Mouse (Mus musculus) midbrain, embryonic 13.5 days (tissue): ENCODE measurements at regions not wholly inside any gene's neighbourhood (a gene's known extent, or its start where the extent isn't known, plus 50 kb on each side); places are given as distances from the start of the nearest gene placed in this dataset.

Experiments used
- ATAC-seq: fragments of 200-750 bp; cut with Nextera tagmentation; 2 replicates; pipeline ENCODE4 v1.8.0; 2017; ENCODE audit warnings: mild to moderate bottlenecking, moderate TSS enrichment, moderate library complexity
- H3K27ac ChIP-seq: fragments of 300-500 bp; sonication (generic); 2 replicates; pipeline ENCODE4 v1.5.1; 2015; ENCODE audit warnings: inconsistent platforms, mild to moderate bottlenecking, moderate library complexity
- H3K27me3 ChIP-seq: fragments of 300-500 bp; sonication (generic); 2 replicates; pipeline ENCODE4 v1.6.1; 2015; ENCODE audit warnings: mild to moderate bottlenecking, inconsistent platforms
- H3K36me3 ChIP-seq: fragments of 300-500 bp; sonication (generic); 2 replicates; pipeline ENCODE4 v1.6.1; 2015; ENCODE audit warnings: mild to moderate bottlenecking, inconsistent platforms
- H3K4me1 ChIP-seq: fragments of 300-500 bp; sonication (generic); replicated peaks from 2 replicates; pipeline ENCODE4 v1.6.1; 2015; ENCODE audit warnings: inconsistent platforms
- H3K4me2 ChIP-seq: fragments of 300-500 bp; sonication (generic); replicated peaks from 2 replicates; pipeline ENCODE4 v1.6.1; 2015; ENCODE audit warnings: moderate library complexity, mild to moderate bottlenecking, inconsistent platforms
- H3K4me3 ChIP-seq: fragments of 300-500 bp; sonication (generic); replicated peaks from 2 replicates; pipeline ENCODE4 v1.5.1; 2015; ENCODE audit warnings: mild to moderate bottlenecking, inconsistent platforms
- H3K9ac ChIP-seq: fragments of 300-500 bp; sonication (generic); replicated peaks from 2 replicates; pipeline ENCODE4 v1.6.1; 2015; ENCODE audit warnings: mild to moderate bottlenecking, inconsistent platforms
- H3K9me3 ChIP-seq: fragments of 300-500 bp; sonication (generic); 2 replicates; pipeline ENCODE4 v1.6.1; 2016; ENCODE audit warnings: mild to moderate bottlenecking, inconsistent platforms
- WGBS: fragments of 180-500 bp; shearing (Covaris S2); methylation state at CpG from one replicate; pipeline ENCODE4 v1.1.7; 2015; 5-methylcytosine and 5-hydroxymethylcytosine counted together

DNA sequence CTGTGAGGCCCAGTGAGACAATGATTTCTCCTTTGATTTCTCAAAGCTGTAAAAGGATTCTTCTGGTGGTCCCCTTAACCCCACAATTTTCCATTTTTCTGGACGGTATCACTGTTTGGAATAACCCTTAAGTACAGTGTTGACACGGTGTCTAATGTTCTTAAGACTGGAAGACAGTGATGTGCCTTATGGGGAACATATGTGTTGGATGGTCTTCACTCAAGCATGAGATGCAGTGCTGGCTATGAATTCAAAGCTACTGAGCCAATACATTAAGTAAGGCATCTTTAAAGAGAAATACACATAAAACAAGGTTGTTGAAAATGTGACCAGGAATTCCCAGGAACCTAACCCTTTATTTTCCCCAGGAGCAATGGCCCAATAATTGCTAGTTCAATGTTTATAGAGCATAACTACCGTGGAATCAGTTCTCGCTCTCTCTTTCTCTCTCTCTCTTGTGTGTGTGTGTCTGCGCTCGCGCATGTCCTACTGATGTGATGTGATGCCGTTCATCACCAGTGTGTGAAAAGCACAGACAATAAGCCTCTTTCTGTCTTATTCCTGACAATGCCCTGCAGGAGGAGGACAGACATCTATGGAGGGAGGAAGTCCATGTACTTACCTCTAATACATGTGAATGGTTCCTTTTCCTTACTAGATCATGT lies 125.4 kb upstream of the Peli1 start:
- H3K4me1 ChIP-seq = peaks cover 12% of the 10 kb centered on the region
- H3K4me2 ChIP-seq = no peak overlapping the region
- 0 out of 2 replicates have a peak, but pooled peaks cover 3% of the 10 kb centered on the region for H3K9me3 ChIP-seq
- H3K27ac ChIP-seq = no peak overlapping the region
- no peak overlapping the region for H3K9ac ChIP-seq
- no peaks in the 10 kb centered on the region for H3K27me3 ChIP-seq
- 82% methylated on average over 8 of the region's 8 CpGs for WGBS
- ATAC-seq = no peak
- no peaks in the 10 kb centered on the region for H3K36me3 ChIP-seq
- no peak overlapping the region for H3K4me3 ChIP-seq

DNA sequence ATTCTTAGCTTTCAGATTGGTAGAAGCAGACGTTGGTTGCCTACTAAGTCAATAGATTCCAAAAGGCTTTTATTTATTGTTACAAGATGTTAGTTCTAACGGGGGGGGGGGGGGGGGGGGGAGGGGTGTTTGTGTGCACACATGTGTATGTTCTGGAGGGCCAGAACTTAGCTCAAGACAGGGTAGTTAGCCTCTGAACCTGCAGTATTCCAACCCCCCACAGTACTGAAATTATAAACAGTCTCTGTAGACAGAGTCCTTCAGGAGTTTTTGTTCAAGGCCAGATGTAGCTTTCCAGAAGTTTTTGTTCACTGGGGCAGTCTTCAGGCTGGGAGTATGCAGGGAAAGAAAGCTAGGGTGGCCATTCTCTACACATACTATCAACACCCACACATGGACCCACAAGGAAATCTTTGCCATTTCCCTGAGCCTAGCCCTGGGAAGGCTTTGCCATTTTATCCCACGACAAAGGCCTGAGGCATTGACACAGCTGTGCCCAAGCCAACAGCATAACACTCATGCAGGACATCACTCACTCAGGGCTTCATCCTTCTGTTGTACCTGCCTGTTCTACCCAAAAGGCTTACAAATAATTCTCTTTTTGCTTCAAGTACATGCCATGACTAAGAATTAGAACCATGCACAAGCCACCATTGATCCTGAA lies 123.6 kb upstream of the Peli1 start:
- Histone ChIP-seq H3K9ac (no peak overlapping the region), H3K27ac (peak overlapping the region; percentile 51), H3K4me1 (peaks cover 12% of the 10 kb centered on the region), H3K9me3 (0 out of 2 replicates have a peak, but pooled peaks cover 3% of the 10 kb centered on the region), H3K36me3 (no peaks in the 10 kb centered on the region), H3K27me3 (no peaks in the 10 kb centered on the region), H3K4me3 (no peak overlapping the region), H3K4me2 (no peak overlapping the region)
- peak; percentile 58; the same call in 1 of the 2 replicates for ATAC-seq
- WGBS = 22% methylated on average over 2 of the region's 3 CpGs

DNA sequence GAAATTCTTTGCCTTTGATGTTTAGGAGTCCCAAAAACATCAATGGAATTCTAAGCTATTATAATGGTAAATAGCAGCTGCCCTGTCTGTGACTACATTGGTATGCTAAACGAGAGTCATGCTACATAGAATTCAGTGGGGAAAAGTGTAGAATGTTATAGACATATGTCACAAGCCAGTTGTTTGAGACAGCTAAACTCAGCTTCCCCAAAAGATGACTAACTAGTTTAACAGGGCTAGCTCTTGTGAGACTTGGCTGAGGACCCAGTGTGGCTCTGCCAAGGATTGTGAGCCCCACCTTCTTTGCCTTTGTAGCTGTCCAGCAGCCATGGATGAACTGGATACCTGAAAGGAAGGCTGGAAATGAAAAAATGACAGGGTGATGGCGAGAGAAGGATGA lies 122.8 kb upstream of the Peli1 start:
- 0 out of 2 replicates have a peak, but pooled peaks cover 3% of the 10 kb centered on the region for H3K9me3 ChIP-seq
- H3K4me3 ChIP-seq = no peak overlapping the region
- 19% methylated on average over 2 of the region's 2 CpGs for WGBS
- peaks cover 12% of the 10 kb centered on the region for H3K4me1 ChIP-seq
- no peaks in the 10 kb centered on the region for H3K27me3 ChIP-seq
- H3K9ac ChIP-seq = no peak overlapping the region
- peak; percentile 75; the same call in 1 of the 2 replicates for ATAC-seq
- no peaks in the 10 kb centered on the region for H3K36me3 ChIP-seq
- peak overlapping the region; percentile 54 for H3K27ac ChIP-seq
- H3K4me2 ChIP-seq = no peak overlapping the region

DNA sequence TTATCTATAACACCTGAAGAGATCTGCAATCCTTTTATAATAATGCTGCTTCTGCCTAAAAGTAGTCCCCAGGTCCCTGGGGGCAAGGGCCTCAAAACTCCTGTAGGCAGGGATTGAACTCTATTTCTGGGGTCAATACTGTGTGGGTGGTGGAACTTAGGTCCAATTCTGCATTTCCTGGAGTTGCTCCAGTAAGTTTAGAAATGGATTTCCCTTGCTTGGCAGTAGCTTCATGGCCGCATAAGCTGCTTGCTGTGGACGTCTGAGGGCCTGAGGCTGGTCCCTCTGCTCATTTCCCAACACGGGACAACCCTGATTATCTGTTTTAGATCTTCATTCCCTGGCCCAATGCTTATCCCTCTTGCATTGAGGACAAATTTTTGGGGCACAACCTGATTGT lies 118.0 kb upstream of the Peli1 start:
- Histone ChIP-seq H3K27me3 (no peaks in the 10 kb centered on the region), H3K36me3 (no peaks in the 10 kb centered on the region), H3K27ac (no peak overlapping the region), H3K4me1 (peaks cover 6% of the 10 kb centered on the region), H3K4me2 (no peak overlapping the region), H3K9ac (no peak overlapping the region), H3K4me3 (no peak overlapping the region), H3K9me3 (0 out of 2 replicates have a peak, but pooled peaks cover 3% of the 10 kb centered on the region)
- 74% methylated on average over 3 of the region's 3 CpGs for WGBS
- ATAC-seq = no peak

DNA sequence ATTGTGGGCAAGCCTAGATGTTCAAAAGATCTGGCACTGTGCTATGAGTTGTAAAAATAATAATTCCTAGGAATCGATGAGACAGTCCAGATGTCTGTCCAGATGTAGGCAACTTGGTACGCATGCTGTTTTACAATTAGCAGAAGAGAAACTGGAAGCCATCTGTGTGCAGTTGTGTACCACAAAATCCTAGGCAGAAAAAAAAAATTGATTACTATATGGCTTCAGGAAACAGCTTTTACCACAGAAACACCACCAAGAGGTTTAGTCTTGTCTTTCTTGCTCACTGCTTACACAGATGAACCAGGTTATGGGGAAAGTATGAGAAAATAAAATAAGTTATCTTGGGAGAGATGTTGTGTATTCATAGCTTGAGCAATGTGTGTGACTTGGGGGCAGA lies 109.5 kb upstream of the Peli1 start:
- Histone ChIP-seq H3K36me3 (no peaks in the 10 kb centered on the region), H3K27me3 (no peaks in the 10 kb centered on the region), H3K9me3 (no peaks in the 10 kb centered on the region), H3K4me1 (peaks cover 7% of the 10 kb centered on the region; the same call in 1 of the 2 replicates), H3K4me3 (no peak overlapping the region), H3K9ac (no peak overlapping the region), H3K27ac (no peak overlapping the region), H3K4me2 (no peak overlapping the region)
- ATAC-seq = no peak
- 97% methylated on average over 2 of the region's 2 CpGs for WGBS

DNA sequence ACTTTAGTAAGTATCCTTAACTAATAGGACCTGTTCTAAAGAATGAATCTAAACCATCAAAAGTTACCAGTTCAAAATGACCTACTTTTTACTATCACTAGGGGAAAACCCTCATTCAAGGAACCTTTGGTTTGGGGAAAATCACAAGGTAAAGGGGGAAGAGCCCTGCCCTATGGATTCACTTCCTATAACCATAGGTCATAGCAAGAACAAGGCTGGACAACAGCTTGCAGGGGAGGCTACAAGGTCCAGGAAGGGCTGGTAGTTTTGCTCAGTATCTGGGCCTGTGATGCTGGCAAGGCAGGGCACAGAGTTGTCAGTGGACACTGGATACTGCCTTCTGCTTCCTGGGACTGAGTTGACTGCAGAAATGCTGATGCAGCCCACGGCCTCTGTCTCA lies 109.1 kb upstream of the Peli1 start:
- H3K4me2 ChIP-seq = no peak overlapping the region
- H3K9ac ChIP-seq = no peak overlapping the region
- no peak for ATAC-seq
- H3K4me3 ChIP-seq = no peak overlapping the region
- H3K36me3 ChIP-seq = no peaks in the 10 kb centered on the region
- WGBS = 94% methylated on average over 1 of the region's 1 CpGs
- H3K27me3 ChIP-seq = no peaks in the 10 kb centered on the region
- no peak overlapping the region for H3K27ac ChIP-seq
- H3K4me1 ChIP-seq = peaks cover 11% of the 10 kb centered on the region
- H3K9me3 ChIP-seq = no peaks in the 10 kb centered on the region

DNA sequence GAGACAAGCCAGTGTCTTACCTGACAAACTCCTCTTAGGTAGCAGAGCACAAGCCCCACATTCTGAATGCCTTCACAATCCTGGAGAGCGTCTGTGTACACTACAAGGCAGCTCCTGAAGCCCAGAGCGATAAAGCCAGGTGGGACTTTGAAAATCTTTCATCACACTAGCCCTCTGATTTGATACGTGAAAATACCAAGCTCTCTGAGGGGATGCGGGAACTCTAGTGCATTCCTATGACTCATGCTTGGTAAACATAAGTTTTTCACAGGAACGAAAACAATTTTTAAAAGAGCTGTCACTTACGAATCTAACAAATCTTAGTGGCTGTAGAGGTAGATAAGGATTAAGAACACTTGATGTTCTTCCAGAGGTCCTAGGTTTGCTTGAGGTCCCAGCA lies 108.6 kb upstream of the Peli1 start:
- H3K27ac ChIP-seq = no peak overlapping the region
- no peak overlapping the region for H3K9ac ChIP-seq
- 87% methylated on average over 6 of the region's 6 CpGs for WGBS
- ATAC-seq = no peak
- H3K36me3 ChIP-seq = no peaks in the 10 kb centered on the region
- peaks cover 15% of the 10 kb centered on the region for H3K4me1 ChIP-seq
- H3K9me3 ChIP-seq = no peaks in the 10 kb centered on the region
- H3K27me3 ChIP-seq = no peaks in the 10 kb centered on the region
- H3K4me3 ChIP-seq = no peak overlapping the region
- no peak overlapping the region for H3K4me2 ChIP-seq

DNA sequence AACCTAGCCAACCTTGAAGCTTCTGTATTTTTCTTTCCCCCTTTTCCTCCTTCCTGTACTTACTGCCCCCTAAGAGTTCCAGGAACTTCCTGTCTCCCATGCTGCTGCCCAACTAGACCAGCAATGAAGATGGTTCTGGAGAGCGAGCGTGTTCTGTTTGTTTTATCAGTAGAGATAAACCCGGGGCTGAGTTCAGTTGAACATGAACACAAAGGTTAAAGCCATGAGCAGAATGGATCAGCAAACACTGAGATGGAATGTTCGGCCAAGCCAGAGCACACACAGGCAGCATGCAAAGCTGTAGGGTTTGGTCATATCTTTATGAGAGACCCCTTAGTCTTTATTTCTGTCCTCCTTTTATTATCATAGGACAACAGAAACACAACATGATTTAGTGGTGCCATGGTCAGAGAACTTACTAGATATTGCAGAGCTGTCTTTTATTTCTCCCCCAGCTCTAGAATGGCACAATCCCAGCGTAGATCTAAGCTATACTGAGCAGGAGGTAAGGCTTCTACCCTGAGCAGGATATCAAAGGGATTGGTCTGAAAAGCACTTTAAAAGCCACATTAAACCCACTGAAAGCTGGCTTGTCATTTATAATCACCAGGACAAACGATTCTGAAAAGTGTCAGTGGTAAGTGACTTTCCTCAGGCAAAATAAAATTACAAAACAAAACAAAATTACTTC lies 105.9 kb upstream of the Peli1 start:
- Histone ChIP-seq H3K27me3 (no peaks in the 10 kb centered on the region), H3K27ac (no peak overlapping the region), H3K4me2 (no peak overlapping the region), H3K36me3 (no peaks in the 10 kb centered on the region), H3K4me3 (no peak overlapping the region), H3K4me1 (peaks cover 26% of the 10 kb centered on the region), H3K9me3 (no peaks in the 10 kb centered on the region), H3K9ac (no peak overlapping the region)
- no peak for ATAC-seq
- WGBS = 54% methylated on average over 6 of the region's 6 CpGs

DNA sequence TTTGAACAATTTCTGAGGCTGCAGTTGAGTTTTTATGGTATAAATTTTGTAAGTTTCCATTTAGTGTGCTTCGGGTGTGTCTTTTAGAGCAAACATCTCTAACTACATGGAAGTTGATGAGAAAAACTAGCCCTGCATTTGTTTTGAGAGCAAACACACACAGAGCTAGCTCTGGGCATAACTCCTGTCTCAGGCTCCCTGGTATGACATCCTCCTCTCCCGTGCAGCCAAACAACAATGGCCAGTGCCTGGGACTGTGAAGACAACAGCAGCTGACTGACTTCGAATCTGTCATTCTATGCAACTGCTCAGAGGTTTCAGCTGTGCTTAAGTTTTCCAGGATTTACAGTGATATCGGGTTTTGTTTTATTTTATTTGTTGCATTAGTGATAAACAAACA lies 105.3 kb upstream of the Peli1 start:
- 46% methylated on average over 4 of the region's 4 CpGs for WGBS
- Histone ChIP-seq H3K4me2 (no peak overlapping the region), H3K27ac (no peak overlapping the region), H3K4me3 (no peak overlapping the region), H3K36me3 (no peaks in the 10 kb centered on the region), H3K27me3 (no peaks in the 10 kb centered on the region), H3K9ac (no peak overlapping the region; the same call in 1 of the 2 replicates), H3K9me3 (no peaks in the 10 kb centered on the region), H3K4me1 (peaks cover 26% of the 10 kb centered on the region)
- no peak for ATAC-seq

DNA sequence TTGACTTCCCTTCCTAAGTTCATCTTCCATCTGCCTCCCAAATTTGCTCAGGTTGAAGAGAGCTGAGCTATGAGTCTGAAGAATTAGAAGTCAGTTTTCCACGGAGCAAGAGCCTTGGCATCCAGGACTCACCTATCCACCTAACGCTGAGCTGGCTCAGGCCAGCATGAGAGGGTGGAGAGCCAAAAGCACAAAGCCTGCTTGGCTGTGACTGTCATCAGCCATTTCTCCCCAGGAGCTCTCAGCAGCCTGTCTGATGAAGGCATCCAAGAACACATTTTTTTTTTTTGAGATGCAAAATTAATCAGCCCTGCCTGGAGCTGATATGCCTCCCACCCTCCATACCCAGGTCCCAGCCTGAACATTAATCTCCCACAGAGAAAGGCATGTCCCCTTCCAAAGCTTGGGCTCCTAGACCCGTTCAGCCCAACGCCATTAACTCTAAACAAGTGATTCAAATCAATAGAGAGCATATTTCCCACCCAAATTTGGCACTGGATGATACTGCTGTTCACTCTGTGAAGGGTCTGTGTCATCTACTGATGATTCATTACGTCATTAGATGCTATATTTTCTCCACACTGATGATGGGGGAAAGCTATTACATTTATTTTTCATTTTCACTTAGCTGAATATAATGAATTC lies 103.8 kb upstream of the Peli1 start:
- ATAC-seq = peak; percentile 83

DNA sequence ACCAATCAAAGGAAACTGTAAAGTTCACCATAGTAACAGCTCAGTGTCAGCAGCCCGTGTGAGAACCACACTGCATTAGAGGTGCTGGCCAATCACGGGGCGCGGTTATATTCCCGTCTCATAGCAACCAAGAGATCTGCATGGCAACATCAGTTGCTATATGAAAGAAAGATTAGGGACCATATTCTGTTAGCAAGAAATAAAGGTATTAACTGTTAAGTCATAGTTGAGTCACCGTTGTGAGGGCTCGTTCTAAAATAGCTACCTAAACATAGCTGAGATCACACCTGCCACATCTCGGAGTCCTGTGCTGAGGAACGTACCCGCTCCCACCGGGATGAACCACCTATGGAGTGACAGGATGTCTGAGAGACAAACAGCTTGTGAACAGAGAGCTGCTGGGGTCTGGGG lies 103.2 kb upstream of the Peli1 start:
- Histone ChIP-seq H3K36me3 (no peaks in the 10 kb centered on the region), H3K27me3 (no peaks in the 10 kb centered on the region), H3K9me3 (no peaks in the 10 kb centered on the region), H3K4me3 (peak overlapping the region; percentile 9; the same call in 1 of the 2 replicates), H3K4me1 (peaks cover 26% of the 10 kb centered on the region), H3K4me2 (peak overlapping the region; percentile 27; the same call in 1 of the 2 replicates), H3K27ac (peak overlapping the region; percentile 70), H3K9ac (no peak overlapping the region)
- 54% methylated on average over 11 of the region's 11 CpGs for WGBS
- ATAC-seq = peak; percentile 97

More for the DNA sequence above, 103.8 kb upstream of the Peli1 start:
- 59% methylated on average over 5 of the region's 5 CpGs for WGBS
- Histone ChIP-seq H3K36me3 (no peaks in the 10 kb centered on the region), H3K27me3 (no peaks in the 10 kb centered on the region), H3K4me1 (peaks cover 26% of the 10 kb centered on the region), H3K4me3 (no peak overlapping the region), H3K9me3 (no peaks in the 10 kb centered on the region), H3K27ac (peak overlapping the region; percentile 73), H3K4me2 (0 out of 2 replicates have a peak overlapping the region, but pooled peaks have one; percentile 10), H3K9ac (no peak overlapping the region)

DNA sequence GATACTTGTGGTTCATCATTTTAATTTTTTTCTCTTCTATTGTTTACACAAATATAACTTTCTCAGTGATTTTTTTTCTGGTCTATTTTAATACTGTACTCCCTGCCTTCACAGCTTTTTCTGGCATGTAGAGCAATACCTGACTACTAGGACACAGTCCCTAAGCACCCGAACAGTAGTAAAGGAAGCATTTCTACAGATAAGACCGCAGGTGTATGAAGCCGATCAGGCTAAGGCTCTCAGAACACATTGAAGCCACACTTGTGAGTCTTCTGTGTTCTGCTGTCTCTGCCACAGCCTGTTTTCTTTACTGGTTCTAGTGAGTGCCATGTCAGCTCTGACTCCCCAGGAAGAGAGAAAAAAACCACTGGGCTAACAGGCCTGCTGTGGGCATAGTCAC lies 102.2 kb upstream of the Peli1 start:
- H3K4me2 ChIP-seq = no peak overlapping the region
- H3K36me3 ChIP-seq = no peaks in the 10 kb centered on the region
- H3K4me3 ChIP-seq = no peak overlapping the region
- H3K27ac ChIP-seq = no peak overlapping the region
- H3K4me1 ChIP-seq = peaks cover 26% of the 10 kb centered on the region
- ATAC-seq = no peak
- H3K9me3 ChIP-seq = no peaks in the 10 kb centered on the region
- no peaks in the 10 kb centered on the region for H3K27me3 ChIP-seq
- 93% methylated on average over 3 of the region's 3 CpGs for WGBS
- no peak overlapping the region for H3K9ac ChIP-seq
